Comparison of ENCODE assay signal across 8 mouse cellular contexts in genomic region chr19:10983146-10983545, GRCm38 (mm10). TPM values are rescaled to one million over a fixed set of nuclear protein-coding genes. Genes with fewer than 3 reads are reported as not detected.
DNase-seq lines count a peak whose midpoint lies in the region; ATAC-seq and TF ChIP-seq lines count a peak whose summit lies in the region.
"Had no signal": no experiment of that assay in that cellular context is flagged by ENCODE, and none has a peak within 500 bp of the region (broad histone marks: within the 10 kb centered on the region; RNA-seq: fewer than 3 reads in every experiment).

No protein-coding gene starts in this region.

- TF ChIP-seq POLR2A in spleen, adult 2 months (IDR thresholded peaks at IDR 0.05; ENCODE audit: low read depth, low read length), result no peak
- TF ChIP-seq POLR2A in bone marrow macrophage, adult 2 months (IDR thresholded peaks at IDR 0.05; ENCODE audit: borderline replicate concordance, low read depth, low read length), result no peak

- H3K4me1 ChIP-seq in spleen, adult 2 months (ENCODE audit: control insufficient read depth, insufficient read depth, insufficient read length), result peaks cover 8% of the 10 kb centered on the region; the same call in 1 of the 2 replicates
- H3K4me1 ChIP-seq in bone marrow macrophage, adult 2 months (ENCODE audit: control insufficient read depth, insufficient read depth, low read length), result peaks cover 7% of the 10 kb centered on the region
- H3K4me1 ChIP-seq in forebrain, postnatal 0 days (ENCODE audit: insufficient read depth), result no peaks in the 10 kb centered on the region
- H3K4me1 ChIP-seq in kidney, embryonic 16.5 days (ENCODE audit: insufficient read depth, low read length), result peaks cover 6% of the 10 kb centered on the region

- no peak overlapping the region for H3K27ac ChIP-seq in spleen, adult 2 months (ENCODE audit: insufficient read depth, low read length)
- H3K27ac ChIP-seq in bone marrow macrophage, adult 2 months (ENCODE audit: insufficient read depth, low read depth, low read length), result no peak overlapping the region
- H3K27ac ChIP-seq in forebrain, postnatal 0 days (ENCODE audit: low read depth, low read length), result no peak overlapping the region
- H3K27ac ChIP-seq in kidney, embryonic 16.5 days (ENCODE audit: low read length), result no peak overlapping the region

- no peaks in the 10 kb centered on the region for H3K36me3 ChIP-seq in spleen, adult 2 months (ENCODE audit: control insufficient read depth, insufficient read depth, low read length)
- no peaks in the 10 kb centered on the region for H3K36me3 ChIP-seq in forebrain, postnatal 0 days (ENCODE audit: insufficient read depth)
- H3K36me3 ChIP-seq in kidney, embryonic 16.5 days (ENCODE audit: insufficient read depth, low read length), result no peaks in the 10 kb centered on the region

- no peak overlapping the region for H3K4me2 ChIP-seq in forebrain, postnatal 0 days (ENCODE audit: low read depth)
- H3K4me2 ChIP-seq in kidney, embryonic 16.5 days (replicated peaks; ENCODE audit: low read depth, low read length), result peak overlapping the region; percentile 28

- WGBS in spleen, adult 2 months, result 42% methylated on average over 14 of the region's 14 CpGs
- WGBS in forebrain, postnatal 0 days, result 31% methylated on average over 14 of the region's 14 CpGs
- 26% methylated on average over 14 of the region's 14 CpGs for WGBS in kidney, embryonic 16.5 days

- no peak for ATAC-seq in forebrain, postnatal 0 days
- ATAC-seq in kidney, embryonic 16.5 days (ENCODE audit: low FRiP score, low TSS enrichment), result no peak
- ATAC-seq in megakaryocyte, adult 5-6 weeks (ENCODE audit: poor library complexity, severe bottlenecking), result 0 out of 2 replicates have a peak, but pooled peaks have one; percentile 28

- no peak overlapping the region for H3K4me3 ChIP-seq in spleen, adult 2 months (ENCODE audit: extremely low read depth, insufficient read depth, insufficient read length)
- H3K4me3 ChIP-seq in bone marrow macrophage, adult 2 months (ENCODE audit: insufficient read depth, low read length), result no peak overlapping the region
- no peak overlapping the region for H3K4me3 ChIP-seq in forebrain, postnatal 0 days (ENCODE audit: low read depth, low read length)
- no peak overlapping the region for H3K4me3 ChIP-seq in kidney, embryonic 16.5 days (ENCODE audit: low read length)

- peak; percentile 49; the same call in 1 of the 2 replicates for TF ChIP-seq CTCF in spleen, adult 2 months (IDR thresholded peaks at IDR 0.05; ENCODE audit: extremely low read depth, insufficient read depth, insufficient read length, insufficient replicate concordance)
- peak; percentile 16; the same call in 1 of the 2 replicates for TF ChIP-seq CTCF in bone marrow macrophage, adult 2 months (IDR thresholded peaks at IDR 0.05; ENCODE audit: low read depth, low read length)
- peak; percentile 35; the same call in 1 of the 2 replicates for TF ChIP-seq CTCF in forebrain, postnatal 0 days (IDR thresholded peaks at IDR 0.05; ENCODE audit: low read depth)

- no peaks in the 10 kb centered on the region for H3K27me3 ChIP-seq in spleen, adult 2 months (ENCODE audit: control insufficient read depth, insufficient read depth, low read length)
- no peaks in the 10 kb centered on the region for H3K27me3 ChIP-seq in forebrain, postnatal 0 days (ENCODE audit: insufficient read depth, low read length)
- no peaks in the 10 kb centered on the region for H3K27me3 ChIP-seq in kidney, embryonic 16.5 days (ENCODE audit: insufficient read depth, low read length)

- DNase-seq in spleen, adult 2 months (ENCODE audit: low read depth in 1 of 2, low spot score in 2 of 2), result peak in 1 of 2 experiments; percentile 49
- no peak for DNase-seq in spleen, adult 12 weeks (ENCODE audit: low spot score)
- DNase-seq in forebrain, postnatal 0 days, result no peak
- peak; percentile 72 for DNase-seq in thymus, postnatal 4 days

- no peaks in the 10 kb centered on the region for H3K9me3 ChIP-seq in forebrain, postnatal 0 days (ENCODE audit: low read length)
- no peaks in the 10 kb centered on the region for H3K9me3 ChIP-seq in kidney, embryonic 16.5 days (ENCODE audit: low read length)

- H3K9ac ChIP-seq in forebrain, postnatal 0 days, result no peak overlapping the region
- no peak overlapping the region for H3K9ac ChIP-seq in kidney, embryonic 16.5 days (replicated peaks; ENCODE audit: low read length)

RNA-seq across cellular contexts. Expression of gene Ms4a10, which starts 8.7 kb away (rescaled TPM):
- polyA plus RNA-seq in spleen, adult 2 months (2012; rRNA removed), result not detected in 2 replicates
- polyA plus RNA-seq in bone marrow macrophage, adult 2 months (2012; ENCODE audit: insufficient read depth, insufficient read length, missing spikeins), result not detected in 2 replicates
- total RNA-seq in forebrain, postnatal 0 days (2014; rRNA removed), result not detected in 2 replicates
- not detected in 2 replicates for polyA plus RNA-seq in forebrain, postnatal 0 days (2015; fragmentation: Nextera tagmentation; extraction: Ambion mirVana)
- not detected in 2 replicates for polyA plus RNA-seq in kidney, embryonic 16.5 days (2015; fragmentation: Nextera tagmentation; extraction: Ambion mirVana)
- not detected in 2 replicates for total RNA-seq in megakaryocyte, adult 5-6 weeks (2015)
- not detected in 2 replicates for total RNA-seq in megakaryocyte, adult 5-6 weeks (2017)

RNA-seq across cellular contexts. Expression of gene Ms4a15, which starts 9.9 kb away (rescaled TPM):
- 0.06 and 0.35 TPM in 2 replicates for polyA plus RNA-seq in spleen, adult 2 months (2012; rRNA removed)
- polyA plus RNA-seq in bone marrow macrophage, adult 2 months (2012; ENCODE audit: insufficient read depth, insufficient read length, missing spikeins), result not detected in 2 replicates
- total RNA-seq in forebrain, postnatal 0 days (2014; rRNA removed), result 2.1 and 3.2 TPM in 2 replicates
- 3.0 and 4.8 TPM in 2 replicates for polyA plus RNA-seq in forebrain, postnatal 0 days (2015; fragmentation: Nextera tagmentation; extraction: Ambion mirVana)
- not detected in 2 replicates for polyA plus RNA-seq in kidney, embryonic 16.5 days (2015; fragmentation: Nextera tagmentation; extraction: Ambion mirVana)
- not detected in 2 replicates for total RNA-seq in megakaryocyte, adult 5-6 weeks (2015)
- not detected in 2 replicates for total RNA-seq in megakaryocyte, adult 5-6 weeks (2017)
- polyA plus RNA-seq: gonadal fat pad, adult 2 months had no signal

RNA-seq across cellular contexts. Expression of gene Ccdc86, which starts 34.1 kb away (rescaled TPM):
- polyA plus RNA-seq in spleen, adult 2 months (2012; rRNA removed), result 4.3 and 5.8 TPM in 2 replicates
- polyA plus RNA-seq in bone marrow macrophage, adult 2 months (2012; ENCODE audit: insufficient read depth, insufficient read length, missing spikeins), result 11.1 and 11.6 TPM in 2 replicates
- total RNA-seq in forebrain, postnatal 0 days (2014; rRNA removed), result 6.2 and 6.8 TPM in 2 replicates
- polyA plus RNA-seq in forebrain, postnatal 0 days (2015; fragmentation: Nextera tagmentation; extraction: Ambion mirVana), result 12.7 and 16.6 TPM in 2 replicates
- 32.2 and 33.5 TPM in 2 replicates for polyA plus RNA-seq in kidney, embryonic 16.5 days (2015; fragmentation: Nextera tagmentation; extraction: Ambion mirVana)
- 11.1 and 11.3 TPM in 2 replicates for total RNA-seq in megakaryocyte, adult 5-6 weeks (2015)
- total RNA-seq in megakaryocyte, adult 5-6 weeks (2017), result 10.8 and 16.7 TPM in 2 replicates

RNA-seq across cellular contexts. Expression of gene Ms4a18, which starts 34.7 kb away (rescaled TPM):
- polyA plus RNA-seq in spleen, adult 2 months (2012; rRNA removed), result not detected in 2 replicates
- not detected in 2 replicates for polyA plus RNA-seq in bone marrow macrophage, adult 2 months (2012; ENCODE audit: insufficient read depth, insufficient read length, missing spikeins)
- total RNA-seq in forebrain, postnatal 0 days (2014; rRNA removed), result not detected in 2 replicates
- polyA plus RNA-seq in forebrain, postnatal 0 days (2015; fragmentation: Nextera tagmentation; extraction: Ambion mirVana), result not detected in 2 replicates
- polyA plus RNA-seq in kidney, embryonic 16.5 days (2015; fragmentation: Nextera tagmentation; extraction: Ambion mirVana), result not detected in 2 replicates
- not detected in 2 replicates for total RNA-seq in megakaryocyte, adult 5-6 weeks (2015)
- not detected in 2 replicates for total RNA-seq in megakaryocyte, adult 5-6 weeks (2017)
- polyA plus RNA-seq: gonadal fat pad, adult 2 months had no signal

RNA-seq across cellular contexts. Expression of gene Ptgdr2, which starts 46.2 kb away (rescaled TPM):
- 0.54 and 0.82 TPM in 2 replicates for polyA plus RNA-seq in spleen, adult 2 months (2012; rRNA removed)
- polyA plus RNA-seq in bone marrow macrophage, adult 2 months (2012; ENCODE audit: insufficient read depth, insufficient read length, missing spikeins), result not detected in 2 replicates
- total RNA-seq in forebrain, postnatal 0 days (2014; rRNA removed), result 0.57 and 0.77 TPM in 2 replicates
- 0.05 and 0.10 TPM in 2 replicates for polyA plus RNA-seq in forebrain, postnatal 0 days (2015; fragmentation: Nextera tagmentation; extraction: Ambion mirVana)
- 0.10 TPM in 1 of 2 replicates, not detected in the other for polyA plus RNA-seq in kidney, embryonic 16.5 days (2015; fragmentation: Nextera tagmentation; extraction: Ambion mirVana)
- 0.21 TPM in 1 of 2 replicates, not detected in the other for total RNA-seq in megakaryocyte, adult 5-6 weeks (2015)
- 0.07 and 0.20 TPM in 2 replicates for total RNA-seq in megakaryocyte, adult 5-6 weeks (2017)
